Mouse (Mus musculus): Measurements from ENCODE around the gene Meis2.

- no peak for TF ChIP-seq POLR2A (IDR thresholded peaks at IDR 0.05; ENCODE audit: control insufficient read depth, low read depth, low read length)
- TF ChIP-seq CTCF (IDR thresholded peaks at IDR 0.05; ENCODE audit: control insufficient read depth, insufficient read depth, insufficient replicate concordance, low read depth, low read length): no peak
These were observed 46.2 kb downstream of the Meis2 start for GRCm38 (mm10) chr2:116019466-116019794.
